Mouse (Mus musculus) CH12.LX (cell line): ENCODE results near the gene Ndufa9. TPM values are rescaled to one million over a fixed set of nuclear protein-coding genes. Genes with fewer than 3 reads are reported as not detected.
A peak's percentile ranks its signal among the peaks of the same experiment; 100 is the strongest.

ENCODE experiments used
- DNase-seq: peaks from one replicate; pipeline ENCODE4 v3.0.0-alpha.2; 2013; ENCODE audit errors: extremely low read depth
- H3K27ac ChIP-seq: 2 replicates; pipeline ENCODE4 v1.5.1; 2012; ENCODE audit warnings: low read depth, mild to moderate bottlenecking, control low read depth, moderate library complexity; ENCODE audit not compliant: insufficient read depth
- H3K27me3 ChIP-seq: replicated peaks from 2 replicates; pipeline ENCODE3; 2012; ENCODE audit warnings: inconsistent platforms
- H3K36me3 ChIP-seq, 2 experiments: replicated peaks in 1 of 2; 2 replicates each; pipeline versions ENCODE3 to v1.6.1; 2012; ENCODE audit warnings: inconsistent platforms in 1 of 2, low read length in 1 of 2, mild to moderate bottlenecking in 1 of 2, mixed read lengths in 1 of 2, moderate library complexity in 1 of 2; ENCODE audit not compliant: control insufficient read depth in 1 of 2, insufficient read depth in 1 of 2
- H3K4me1 ChIP-seq, 2 experiments: 2 replicates each; pipeline ENCODE4 v1.6.1; 2012; ENCODE audit warnings: inconsistent platforms in 1 of 2, moderate library complexity in 1 of 2; ENCODE audit not compliant: insufficient read depth in 2 of 2, control insufficient read depth in 1 of 2
- H3K4me2 ChIP-seq: 2 replicates; pipeline ENCODE4 v1.6.1; 2012; ENCODE audit warnings: low read depth, mild to moderate bottlenecking, control low read depth; ENCODE audit not compliant: poor library complexity, insufficient read depth, severe bottlenecking
- H3K4me3 ChIP-seq, 3 experiments: fragments of 150-350 bp in 1 of 3; sonication (generic) in 1 of 3; replicated peaks in 1 of 3; 2 replicates each; pipeline versions ENCODE3 to v1.5.1; 2011 to 2012; ENCODE audit warnings: low read depth in 2 of 3, low read length in 2 of 3, mild to moderate bottlenecking in 2 of 3, moderate library complexity in 2 of 3, control low read depth in 1 of 3, improper control_type of control experiment in 1 of 3, inconsistent platforms in 1 of 3, mixed read lengths in 1 of 3; ENCODE audit not compliant: poor library complexity in 1 of 3
- H3K79me2 ChIP-seq: replicated peaks from 2 replicates; pipeline ENCODE4 v1.6.1; 2012; ENCODE audit warnings: mild to moderate bottlenecking, moderate library complexity; ENCODE audit not compliant: control insufficient read depth, poor library complexity, insufficient read depth, severe bottlenecking; ENCODE audit errors: extremely low read depth
- H3K9ac ChIP-seq: 2 replicates; pipeline ENCODE4 v1.6.1; 2012; ENCODE audit warnings: low read depth, mild to moderate bottlenecking, control low read depth, moderate library complexity; ENCODE audit not compliant: insufficient read depth
- H3K9me3 ChIP-seq: replicated peaks from 2 replicates; pipeline ENCODE3; 2012; ENCODE audit warnings: low read length, inconsistent platforms, mixed read lengths
- BHLHE40 ChIP-seq: IDR thresholded peaks from 2 replicates; pipeline ENCODE4 v1.6.1; 2011; ENCODE audit warnings: mild to moderate bottlenecking, low read depth, low read length, improper control_type of control experiment
- CHD1 ChIP-seq: IDR thresholded peaks from 2 replicates; pipeline ENCODE4 v1.6.1; 2012; ENCODE audit warnings: low read depth, low read length, improper control_type of control experiment, inconsistent platforms
- CHD2 ChIP-seq: IDR thresholded peaks from 2 replicates; pipeline ENCODE4 v1.6.1; 2011; ENCODE audit warnings: low read length, improper control_type of control experiment
- CTCF ChIP-seq, 2 experiments: IDR thresholded peaks in 1 of 2; conservative IDR thresholded peaks in 1 of 2; 2 replicates each; pipeline ENCODE4 v1.5.1; 2011 to 2012; ENCODE audit warnings: low read depth in 2 of 2, low read length in 2 of 2, improper control_type of control experiment in 1 of 2, inconsistent platforms in 1 of 2, mild to moderate bottlenecking in 1 of 2, moderate library complexity in 1 of 2
- E2F4 ChIP-seq: IDR thresholded peaks from 2 replicates; pipeline ENCODE4 v1.6.1; 2011; ENCODE audit warnings: low read depth, low read length, improper control_type of control experiment; ENCODE audit not compliant: insufficient replicate concordance
- ELF1 ChIP-seq: IDR thresholded peaks from 2 replicates; pipeline ENCODE4 v1.6.1; 2014; ENCODE audit warnings: low read depth, mild to moderate bottlenecking, inconsistent platforms, low read length, improper control_type of control experiment
- EP300 ChIP-seq: IDR thresholded peaks from 2 replicates; pipeline ENCODE4 v1.6.1; 2011; ENCODE audit warnings: low read length, improper control_type of control experiment
- ETS1 ChIP-seq: conservative IDR thresholded peaks from 2 replicates; pipeline ENCODE4 v1.6.1; 2012; ENCODE audit warnings: low read depth, mild to moderate bottlenecking, inconsistent platforms, low read length, improper control_type of control experiment, moderate library complexity
- GABPA ChIP-seq: IDR thresholded peaks from 2 replicates; pipeline ENCODE4 v1.6.1; 2012; ENCODE audit warnings: low read depth, low read length, improper control_type of control experiment, inconsistent platforms; ENCODE audit not compliant: insufficient replicate concordance
- HCFC1 ChIP-seq: IDR thresholded peaks from 2 replicates; pipeline ENCODE4 v1.6.1; 2012; ENCODE audit warnings: low read depth, mild to moderate bottlenecking, inconsistent platforms, low read length, improper control_type of control experiment
- IRF4 ChIP-seq: IDR thresholded peaks from 2 replicates; pipeline ENCODE4 v1.6.1; 2014; ENCODE audit warnings: low read depth, mild to moderate bottlenecking, inconsistent platforms, low read length, improper control_type of control experiment
- JUN ChIP-seq: IDR thresholded peaks from 2 replicates; pipeline ENCODE4 v1.6.1; 2011; ENCODE audit warnings: low read depth, mild to moderate bottlenecking, low read length, improper control_type of control experiment, moderate library complexity; ENCODE audit not compliant: insufficient read depth
- JUND ChIP-seq: conservative IDR thresholded peaks from 2 replicates; pipeline ENCODE4 v1.6.1; 2011; ENCODE audit warnings: low read depth, low read length, improper control_type of control experiment
- KAT2A ChIP-seq: IDR thresholded peaks from 2 replicates; pipeline ENCODE4 v1.6.1; 2012; ENCODE audit warnings: low read length, improper control_type of control experiment, inconsistent platforms; ENCODE audit not compliant: insufficient replicate concordance
- MAFK ChIP-seq: IDR thresholded peaks from 2 replicates; pipeline ENCODE4 v1.6.1; 2011; ENCODE audit warnings: low read length, improper control_type of control experiment; ENCODE audit not compliant: insufficient replicate concordance
- MAX ChIP-seq: IDR thresholded peaks from 2 replicates; pipeline ENCODE4 v1.6.1; 2011; ENCODE audit warnings: low read length, improper control_type of control experiment
- MAZ ChIP-seq: IDR thresholded peaks from 2 replicates; pipeline ENCODE4 v1.6.1; 2012; ENCODE audit warnings: low read depth, mild to moderate bottlenecking, inconsistent platforms, low read length, improper control_type of control experiment, moderate library complexity
- MEF2A ChIP-seq: IDR thresholded peaks from 2 replicates; pipeline ENCODE4 v1.6.1; 2014; ENCODE audit warnings: low read depth, mild to moderate bottlenecking, inconsistent platforms, low read length, improper control_type of control experiment, borderline replicate concordance
- MXI1 ChIP-seq: IDR thresholded peaks from 2 replicates; pipeline ENCODE4 v1.6.1; 2011; ENCODE audit warnings: mild to moderate bottlenecking, low read depth, low read length, improper control_type of control experiment
- MYC ChIP-seq: IDR thresholded peaks from 2 replicates; pipeline ENCODE4 v1.6.1; 2011; ENCODE audit warnings: low read depth, mild to moderate bottlenecking, improper control_type of control experiment, low read length
- NELFE ChIP-seq: IDR thresholded peaks from 2 replicates; pipeline ENCODE4 v1.6.1; 2011; ENCODE audit warnings: low read depth, low read length, improper control_type of control experiment
- NRF1 ChIP-seq: IDR thresholded peaks from 2 replicates; pipeline ENCODE4 v1.6.1; 2014; ENCODE audit warnings: low read depth, mild to moderate bottlenecking, inconsistent platforms, low read length, improper control_type of control experiment, moderate library complexity
- PAX5 ChIP-seq: IDR thresholded peaks from 2 replicates; pipeline ENCODE4 v1.6.1; 2012; ENCODE audit warnings: low read length, inconsistent platforms, mixed read lengths
- POLR2A ChIP-seq: IDR thresholded peaks from 2 replicates; pipeline ENCODE4 v1.6.1; 2011; ENCODE audit warnings: low read depth, mild to moderate bottlenecking, improper control_type of control experiment, low read length
- POLR2AphosphoS2 ChIP-seq: IDR thresholded peaks from 2 replicates; pipeline ENCODE4 v1.6.1; 2011; ENCODE audit warnings: low read depth, low read length, improper control_type of control experiment
- RAD21 ChIP-seq: IDR thresholded peaks from 2 replicates; pipeline ENCODE4 v1.6.1; 2011; ENCODE audit warnings: low read depth, mild to moderate bottlenecking, low read length, improper control_type of control experiment, moderate library complexity
- RCOR1 ChIP-seq: conservative IDR thresholded peaks from 2 replicates; pipeline ENCODE4 v1.6.1; 2012; ENCODE audit warnings: low read depth, mild to moderate bottlenecking, inconsistent platforms, low read length, improper control_type of control experiment
- SIN3A ChIP-seq: IDR thresholded peaks from 2 replicates; pipeline ENCODE4 v1.6.1; 2012; ENCODE audit warnings: low read length, improper control_type of control experiment, inconsistent platforms
- SMC3 ChIP-seq: IDR thresholded peaks from 2 replicates; pipeline ENCODE4 v1.6.1; 2011; ENCODE audit warnings: low read depth, low read length, improper control_type of control experiment
- TBP ChIP-seq: conservative IDR thresholded peaks from 2 replicates; pipeline ENCODE4 v1.6.1; 2011; ENCODE audit warnings: low read depth, low read length, improper control_type of control experiment
- TCF12 ChIP-seq: IDR thresholded peaks from 2 replicates; pipeline ENCODE4 v1.6.1; 2014; ENCODE audit warnings: low read depth, mild to moderate bottlenecking, inconsistent platforms, low read length, improper control_type of control experiment
- UBTF ChIP-seq: IDR thresholded peaks from 2 replicates; pipeline ENCODE4 v1.6.1; 2012; ENCODE audit warnings: low read depth, mild to moderate bottlenecking, inconsistent platforms, low read length, improper control_type of control experiment, moderate library complexity
- USF1 ChIP-seq: IDR thresholded peaks from 2 replicates; pipeline ENCODE4 v1.6.1; 2014; ENCODE audit warnings: low read depth, mild to moderate bottlenecking, inconsistent platforms, low read length, improper control_type of control experiment
- USF2 ChIP-seq: conservative IDR thresholded peaks from 2 replicates; pipeline ENCODE4 v1.6.1; 2011; ENCODE audit warnings: low read depth, low read length, improper control_type of control experiment
- ZC3H11A ChIP-seq: IDR thresholded peaks from 2 replicates; pipeline ENCODE4 v1.6.1; 2012; ENCODE audit warnings: low read depth, mild to moderate bottlenecking, inconsistent platforms, low read length, improper control_type of control experiment
- ZKSCAN1 ChIP-seq: IDR thresholded peaks from 2 replicates; pipeline ENCODE4 v1.6.1; 2012; ENCODE audit warnings: low read depth, inconsistent platforms, low read length, improper control_type of control experiment, borderline replicate concordance
- ZMIZ1 ChIP-seq: IDR thresholded peaks from 2 replicates; pipeline ENCODE4 v1.6.1; 2012; ENCODE audit warnings: low read depth, mild to moderate bottlenecking, inconsistent platforms, low read length, improper control_type of control experiment
- ZNF384 ChIP-seq: IDR thresholded peaks from 2 replicates; pipeline ENCODE4 v1.6.1; 2012; ENCODE audit warnings: low read depth, low read length, improper control_type of control experiment, inconsistent platforms
- dilution Hi-C: fragments of 300-500 bp; cut with MboI; formaldehyde crosslinking; loops from 2 replicates; pipeline ENCODE4 v1.14.3; 2020; ENCODE audit warnings: low sequenced_read_pairs; ENCODE audit not compliant: extremely low pct_unique_long_range_greater_than_20kb, extremely low pct_ligation_motif_present
- in situ Hi-C: fragments of 300-500 bp; cut with MboI; formaldehyde crosslinking; loops from 3 replicates; pipeline ENCODE4 v1.14.3; 2019; ENCODE audit warnings: low sequenced_read_pairs, low pct_ligation_motif_present, low pct_unique_long_range_greater_than_20kb, mixed read lengths
- polyA plus RNA-seq: library from polyadenylated mRNA; unstranded; fragments of >175 nt; gene quantifications from 2 replicates; pipeline ENCODE4 v1.2.1, GENCODE M21; 2012; ENCODE audit warnings: low read depth; ENCODE audit not compliant: insufficient read length
- total RNA-seq, 2 experiments: library from RNA; depleted of rRNA; stranded (reverse); fragments of 300-350 nt in 1 of 2; fragments of >200 nt in 1 of 2; gene quantifications; 2 replicates each; pipeline ENCODE4 v1.2.3; 2012 to 2014

Gene Ndufa9
- total and polyA plus RNA-seq, 3 experiments: 146 to 159 (median 151) TPM

GRCm38 (mm10) chr6:126816338-126816737, 32.6 kb downstream of the Ndufa9 start:
- peak overlapping the region; percentile 31; the same call in 1 of the 2 replicates for H3K4me2 ChIP-seq
- no peaks in the 10 kb centered on the region for H3K79me2 ChIP-seq
- TF ChIP-seq NELFE: no peak
- no peak for TF ChIP-seq ZNF384
- no peak for TF ChIP-seq RCOR1
- TF ChIP-seq MEF2A: no peak
- TF ChIP-seq MAZ: no peak
- no peak for TF ChIP-seq JUND
- no peak for TF ChIP-seq USF1
- no peak for TF ChIP-seq KAT2A
- no peak for TF ChIP-seq NRF1
- TF ChIP-seq IRF4: peak; percentile 59; the same call in 1 of the 2 replicates
- peak; percentile 67 for TF ChIP-seq TCF12
- no peak for TF ChIP-seq MYC
- peak; percentile 41; the same call in 1 of the 2 replicates for TF ChIP-seq UBTF
- TF ChIP-seq MAX: 0 out of 2 replicates have a peak, but pooled peaks have one; percentile 23
- TF ChIP-seq BHLHE40: no peak
- TF ChIP-seq ZC3H11A: no peak
- peak; percentile 34; the same call in 1 of the 2 replicates for TF ChIP-seq EP300
- TF ChIP-seq CHD1: no peak
- no peak for TF ChIP-seq SIN3A
- no peak for TF ChIP-seq GABPA
- TF ChIP-seq RAD21: no peak
- peak; percentile 40; the same call in 1 of the 2 replicates for TF ChIP-seq MXI1
- TF ChIP-seq JUN: no peak
- TF ChIP-seq ZKSCAN1: no peak
- no peak for TF ChIP-seq CTCF (conservative IDR thresholded peaks at IDR 0.05 in 1 of 2, IDR thresholded peaks at IDR 0.05 in 1 of 2; ENCODE audit: low read depth in 2 of 2, low read length in 2 of 2)
- TF ChIP-seq CHD2: no peak
- TF ChIP-seq POLR2A: no peak
- TF ChIP-seq E2F4: no peak
- TF ChIP-seq USF2: no peak
- TF ChIP-seq TBP: no peak
- no peak for TF ChIP-seq ZMIZ1
- no peak for TF ChIP-seq ELF1
- peak; percentile 64 for TF ChIP-seq ETS1
- no peak for TF ChIP-seq HCFC1
- no peak for TF ChIP-seq MAFK
- no peak; the same call in 1 of the 2 replicates for TF ChIP-seq POLR2AphosphoS2
- no peak for TF ChIP-seq PAX5
- no peak for TF ChIP-seq SMC3
- no peak overlapping the region for H3K4me3 ChIP-seq
- peak overlapping the region; percentile 63 for H3K27ac ChIP-seq
- dilution Hi-C loops: no loop called here
- H3K36me3 ChIP-seq: peaks cover 15 to 27% of the 10 kb centered on the region in 2 experiments
- DNase-seq: peak; percentile 65
- H3K4me1 ChIP-seq: peaks cover 19 to 66% of the 10 kb centered on the region in 2 experiments
- H3K27me3 ChIP-seq: no peaks in the 10 kb centered on the region
- H3K9ac ChIP-seq: no peak overlapping the region
- no peaks in the 10 kb centered on the region for H3K9me3 ChIP-seq
- in situ Hi-C loops: loop anchor here (10.0 kb wide), 1 partner anchor 108 kb away; the partner anchor contains the start of gene Dyrk4
